Mouse (Mus musculus): ENCODE data around the gene Styxl1. TPM values are rescaled to one million over a fixed set of nuclear protein-coding genes. Genes with fewer than 3 reads are reported as not detected.

Gene Styxl1
- not detected for total RNA-seq (2021)

GRCm38 (mm10) chr5:135777796-135778470 lies at the start of gene Styxl1:
Gene Styxl1 (minus strand): TSS chr5:135778385.
- no peak for DNase-seq (ENCODE audit: low spot score in 2 of 2)
- intact Hi-C loops (cut with DNase I) = loop anchor here (5.0 kb wide), 1 partner anchor 146 kb away; the partner anchor contains the start of gene Rhbdd2

GRCm38 (mm10) chr5:135826225-135826624 lies 48.0 kb upstream of the Styxl1 start:
- DNase-seq (ENCODE audit: low spot score in 2 of 2) = no peak
- intact Hi-C loops (cut with DNase I) = no loop called here

DNA sequence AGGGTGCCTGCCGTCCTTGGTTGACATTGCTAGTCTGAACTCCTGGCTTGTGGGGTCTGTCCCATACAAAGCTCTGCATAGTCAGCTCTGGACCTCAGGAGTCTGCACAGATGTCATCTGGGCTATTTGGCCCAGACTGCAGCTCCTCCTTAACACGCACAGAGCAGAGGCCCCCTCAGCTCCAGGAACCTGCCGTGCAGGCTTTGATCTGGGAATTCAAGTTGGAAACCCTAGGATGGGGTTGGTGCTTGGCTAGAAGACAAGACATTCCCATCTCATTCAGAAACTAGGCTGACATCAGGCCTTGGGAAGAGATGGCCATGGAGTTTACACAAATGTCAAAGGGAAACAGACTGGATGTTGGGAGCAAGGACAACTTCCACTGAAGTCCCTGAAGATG lies 46.3 kb upstream of the Styxl1 start:
- intact Hi-C loops (cut with DNase I) = no loop called here
- DNase-seq (ENCODE audit: low spot score in 2 of 2) = no peak

- no peak for DNase-seq (ENCODE audit: low spot score in 2 of 2)
- intact Hi-C loops (cut with DNase I) = no loop called here
Measured at GRCm38 (mm10) chr5:135822316-135822944, 44.2 kb upstream of the Styxl1 start.

GRCm38 (mm10) chr5:135818491-135818890 lies 40.3 kb upstream of the Styxl1 start:
- intact Hi-C loops (cut with DNase I) = no loop called here
- DNase-seq (ENCODE audit: low spot score in 2 of 2) = no peak

GRCm38 (mm10) chr5:135812991-135813390 lies 34.8 kb upstream of the Styxl1 start:
- DNase-seq (ENCODE audit: low spot score in 2 of 2) = peak; percentile 70 to 73
- intact Hi-C loops (cut with DNase I) = no loop called here

DNA sequence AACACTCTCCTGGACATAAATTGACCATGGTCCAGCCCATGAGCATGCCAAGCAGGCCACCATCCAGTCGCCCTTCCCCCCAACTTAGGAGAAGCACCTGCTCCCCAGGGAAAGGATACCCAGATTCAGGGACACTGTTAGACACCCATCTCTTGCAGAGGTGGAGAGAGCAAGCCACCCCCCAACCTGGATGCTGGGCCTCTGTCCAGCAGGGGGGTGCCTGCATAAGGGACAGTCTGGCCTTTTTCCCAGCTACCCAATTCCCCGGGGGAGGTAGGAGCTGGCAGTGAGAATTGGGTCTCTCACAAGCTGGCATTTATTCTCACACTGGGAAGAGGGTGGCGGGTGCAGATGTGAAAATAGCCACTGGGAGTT lies 29.1 kb upstream of the Styxl1 start:
- peak; percentile 40 to 54 for DNase-seq (ENCODE audit: low spot score in 2 of 2)
- intact Hi-C loops (cut with DNase I) = loop anchor here (2.0 kb wide), 1 partner anchor 40 kb away; no protein-coding TSS in a partner anchor

DNA sequence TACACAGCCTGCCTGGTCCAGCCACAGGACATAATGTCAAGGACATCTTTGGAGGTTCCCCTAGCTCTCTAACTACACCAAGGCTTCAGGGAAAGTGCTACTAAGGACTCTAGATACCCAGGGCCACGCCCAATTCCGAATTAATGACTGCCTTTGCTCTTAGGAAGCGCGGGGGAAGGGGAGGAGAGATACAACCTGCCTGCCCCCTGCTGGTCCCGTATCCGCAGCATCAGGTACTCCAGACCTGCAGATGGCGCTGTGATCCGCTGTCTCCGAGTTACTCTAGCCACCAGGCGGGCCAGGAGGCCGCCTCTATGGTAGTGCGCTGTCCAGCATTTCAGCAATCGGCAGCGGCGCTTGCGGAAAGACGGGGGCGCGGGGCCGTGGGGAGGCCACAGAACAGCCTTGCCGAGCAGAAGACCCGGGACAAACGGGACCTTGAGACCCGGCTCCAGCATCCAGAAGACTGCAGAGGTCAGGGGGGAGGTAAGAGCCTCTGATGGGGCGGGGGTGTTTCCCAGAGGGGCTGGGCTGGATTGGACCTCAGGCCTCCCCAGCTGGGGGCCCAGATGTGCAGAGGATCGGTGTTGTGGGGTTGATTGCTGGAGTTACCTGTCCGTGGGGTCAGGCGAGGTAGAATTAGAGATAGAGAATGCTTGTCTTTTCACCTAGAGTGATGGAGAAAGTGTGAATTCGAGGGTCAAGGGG lies 28.5 kb upstream of the Styxl1 start, which contains the start of gene Srrm3:
TSS of gene Srrm3 (plus strand) at position 336 of the 708 bp plus-strand sequence.
- DNase-seq (ENCODE audit: low spot score in 2 of 2) = peak; percentile 91
- intact Hi-C loops (cut with DNase I) = loop anchor here (2.0 kb wide), 1 partner anchor 40 kb away; no protein-coding TSS in a partner anchor

- DNase-seq (ENCODE audit: low spot score in 2 of 2) = no peak
- intact Hi-C loops (cut with DNase I) = no loop called here
Measured at GRCm38 (mm10) chr5:135804735-135805134, 26.6 kb upstream of the Styxl1 start.

DNA sequence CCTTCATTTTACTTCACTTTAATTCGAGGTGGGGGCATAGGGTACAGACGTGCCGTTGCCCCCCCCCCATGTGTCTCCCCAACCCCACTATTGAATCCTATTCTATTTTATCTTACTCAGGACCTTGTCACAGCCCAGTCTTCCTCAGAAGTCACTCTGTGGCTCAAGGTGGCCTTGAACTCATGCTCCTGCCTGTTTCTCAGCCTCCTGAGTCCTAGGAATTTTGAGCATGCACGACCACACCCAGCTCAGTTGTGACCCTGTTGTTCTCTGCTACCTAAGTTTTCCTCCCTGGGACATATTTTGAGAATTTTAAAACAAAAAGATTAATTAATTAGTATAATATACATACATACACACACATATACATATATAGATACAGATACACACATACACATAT lies 25.5 kb upstream of the Styxl1 start:
- no peak for DNase-seq (ENCODE audit: low spot score in 2 of 2)
- intact Hi-C loops (cut with DNase I) = no loop called here

GRCm38 (mm10) chr5:135803135-135803534 lies 24.9 kb upstream of the Styxl1 start:
- no peak for DNase-seq (ENCODE audit: low spot score in 2 of 2)
- intact Hi-C loops (cut with DNase I) = no loop called here

- no peak for DNase-seq (ENCODE audit: low spot score in 2 of 2)
- intact Hi-C loops (cut with DNase I) = no loop called here
Measured at GRCm38 (mm10) chr5:135802641-135803040, 24.5 kb upstream of the Styxl1 start.

GRCm38 (mm10) chr5:135800927-135801326 lies 22.7 kb upstream of the Styxl1 start:
- DNase-seq (ENCODE audit: low spot score in 2 of 2) = no peak
- intact Hi-C loops (cut with DNase I) = no loop called here

DNA sequence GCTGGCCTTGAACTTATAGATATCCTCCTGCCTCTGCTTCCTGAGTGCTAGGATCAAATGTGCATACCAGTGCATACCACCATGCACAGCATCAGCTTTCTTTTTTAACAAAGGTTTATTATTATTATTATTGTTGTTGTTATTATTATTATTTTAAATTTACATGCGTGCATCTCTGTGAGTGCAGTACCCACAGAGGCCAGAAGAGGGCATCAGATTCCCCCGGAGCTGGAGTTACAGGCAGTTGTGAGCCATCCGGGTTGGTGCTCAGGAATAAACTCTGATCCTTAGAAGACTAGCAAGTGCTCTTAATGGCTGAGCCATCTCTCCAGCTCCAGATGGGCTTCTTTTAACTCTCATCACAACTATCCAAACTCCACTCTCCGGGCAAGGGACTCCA lies 21.6 kb upstream of the Styxl1 start:
- no peak for DNase-seq (ENCODE audit: low spot score in 2 of 2)
- intact Hi-C loops (cut with DNase I) = no loop called here

DNA sequence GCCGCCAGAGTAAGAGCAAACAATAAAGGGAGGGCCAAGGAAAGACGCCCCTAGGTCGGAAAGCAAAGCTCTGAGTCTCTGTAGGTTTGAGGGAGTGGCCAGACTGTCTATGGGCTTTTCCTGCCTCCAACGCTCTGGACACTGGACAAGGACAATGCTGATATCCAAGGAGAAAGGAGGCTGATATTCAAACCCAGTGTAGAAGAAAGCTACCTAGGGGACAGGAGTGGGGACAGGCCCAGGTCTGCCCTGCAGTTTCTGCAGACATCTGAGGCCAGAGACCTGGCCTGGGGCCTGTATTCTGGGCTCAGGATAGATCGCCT lies 16.6 kb upstream of the Styxl1 start:
- intact Hi-C loops (cut with DNase I) = loop anchor here (1.0 kb wide), 1 partner anchor 60 kb away; no protein-coding TSS in a partner anchor
- no peak for DNase-seq (ENCODE audit: low spot score in 2 of 2)

DNA sequence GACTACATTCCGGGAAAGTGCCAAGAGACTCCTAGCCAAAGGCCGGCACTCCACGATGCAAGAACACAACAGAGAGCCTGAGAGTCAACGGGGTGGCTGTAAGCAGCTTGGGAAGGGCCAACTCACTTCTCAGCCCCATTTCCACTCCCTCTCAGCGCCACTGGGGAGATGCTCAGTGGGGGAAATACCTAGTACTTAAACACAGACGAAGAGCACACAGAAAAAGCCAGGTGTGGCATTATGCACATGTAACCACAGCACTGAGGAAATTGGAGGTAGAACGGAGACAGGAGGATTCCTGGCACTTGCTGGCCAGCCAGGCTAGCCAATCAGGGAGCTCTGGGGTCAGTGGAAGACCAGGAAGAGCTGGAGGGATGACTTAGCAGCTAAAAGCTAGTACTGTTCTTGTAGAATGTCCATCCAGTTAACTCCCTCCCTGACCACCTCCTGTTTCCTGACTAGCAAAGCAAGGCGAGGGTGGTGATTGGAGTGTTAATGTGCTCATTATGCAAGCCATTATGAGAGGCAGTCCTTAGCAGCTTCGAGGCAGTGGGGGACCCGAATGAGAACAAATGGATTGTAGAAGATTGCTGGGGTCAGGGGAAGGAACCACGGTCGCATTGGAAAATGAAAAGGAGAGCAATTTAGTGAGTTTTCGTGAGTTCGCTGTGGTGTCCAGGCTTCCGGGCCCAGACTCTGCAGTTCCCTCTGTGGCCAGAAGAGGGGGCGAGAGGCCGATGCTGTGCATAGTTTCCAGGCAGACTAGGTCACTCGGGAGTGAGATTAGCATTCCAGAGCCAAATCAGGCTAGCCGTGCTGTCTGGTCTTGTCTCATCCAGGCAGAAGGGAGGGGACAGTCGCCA lies 16.0 kb upstream of the Styxl1 start:
- intact Hi-C loops (cut with DNase I) = loop anchor here (1.0 kb wide), 1 partner anchor 61 kb away; no protein-coding TSS in a partner anchor
- peak; percentile 86 to 89 for DNase-seq (ENCODE audit: low spot score in 2 of 2)

DNA sequence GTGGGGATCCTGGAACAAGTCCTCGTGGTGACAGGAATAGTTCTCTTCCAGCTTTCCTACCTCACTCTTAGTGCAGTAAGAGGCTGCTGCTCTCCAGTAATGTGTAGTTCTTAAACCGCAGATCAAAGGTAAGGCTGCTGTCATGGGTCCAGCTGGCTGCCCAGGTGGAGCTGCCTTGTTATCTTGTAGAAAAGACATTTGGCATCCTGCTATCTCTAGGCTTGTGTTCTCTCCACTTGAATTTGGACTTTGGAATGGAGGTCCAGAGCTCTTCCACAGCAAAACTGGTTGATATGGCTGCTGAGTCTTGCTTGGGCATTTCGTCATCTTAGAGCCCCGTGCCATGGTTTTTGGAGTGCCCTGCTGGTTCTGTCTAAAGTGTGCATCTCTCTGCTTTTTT lies 4.7 kb upstream of the Styxl1 start:
- intact Hi-C loops (cut with DNase I) = no loop called here

GRCm38 (mm10) chr5:135780331-135780730 lies 2.1 kb upstream of the Styxl1 start:
- intact Hi-C loops (cut with DNase I) = no loop called here
- DNase-seq (ENCODE audit: low spot score in 2 of 2) = no peak

More for the DNA sequence above, 4.7 kb upstream of the Styxl1 start:
- no peak for DNase-seq (ENCODE audit: low spot score in 2 of 2)

Measured in left cerebral cortex, postnatal 36 days (tissue).